Mouse (Mus musculus) layer of hippocampus, postnatal 25 days (tissue): ENCODE measurements around the gene Tead3. TPM values are rescaled to one million over a fixed set of nuclear protein-coding genes. Genes with fewer than 3 reads are reported as not detected.
"Not testable (repeated sequence)": the region's sequence is repeated elsewhere in the genome, so short reads cannot be mapped to it uniquely, and the experiment has no call there.

ENCODE experiments used
- DNase-seq, 2 experiments: peaks; one replicate each; pipeline ENCODE4 v3.0.0; 2022; ENCODE audit warnings: mixed read lengths in 2 of 2, low spot score in 1 of 2; ENCODE audit errors: extremely low spot score in 1 of 2
- total RNA-seq, 2 experiments: library from RNA; stranded (reverse); gene quantifications; 2 replicates each; pipeline ENCODE4 v1.2.3; 2021

The Tead3 gene
- total RNA-seq, 2 experiments from 2014 or later: 2.2 to 4.0 TPM

DNA sequence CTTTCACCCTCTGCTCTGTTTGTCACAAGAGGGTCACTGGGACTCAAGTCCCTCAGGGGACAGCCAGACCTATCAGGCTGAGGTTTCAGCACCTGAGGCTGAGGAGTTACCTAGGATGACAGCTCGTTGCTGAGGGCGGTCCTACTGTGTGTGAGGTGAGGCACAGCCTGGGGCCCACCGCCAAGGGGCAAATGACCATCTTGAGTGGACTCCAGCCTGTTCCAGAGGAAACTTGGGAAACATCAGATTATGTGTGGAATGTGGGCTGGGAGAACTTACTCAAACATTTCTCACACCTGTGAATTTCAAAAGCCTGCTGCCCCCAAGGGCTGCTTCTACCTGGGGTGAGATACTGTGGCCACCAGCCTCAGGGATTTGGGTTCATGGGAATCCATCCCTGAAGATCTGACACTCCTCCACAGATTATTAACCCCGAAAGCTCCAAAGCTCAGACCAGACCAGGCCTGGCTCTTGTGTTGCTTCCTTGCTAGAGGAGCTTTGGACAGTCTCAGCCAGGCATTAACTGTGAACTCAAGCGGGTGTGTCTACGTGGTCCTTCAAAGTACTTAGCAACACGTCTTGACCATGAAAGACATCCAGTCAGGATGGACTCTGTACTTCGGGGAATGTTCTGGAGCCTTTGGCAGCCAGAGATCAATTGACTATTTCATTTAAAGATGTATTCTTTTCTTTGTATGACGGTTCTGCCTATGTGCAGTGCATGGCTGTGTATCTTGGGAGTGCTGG is 10.1 kb upstream of the Tead3 start:
- no peak for DNase-seq

DNA sequence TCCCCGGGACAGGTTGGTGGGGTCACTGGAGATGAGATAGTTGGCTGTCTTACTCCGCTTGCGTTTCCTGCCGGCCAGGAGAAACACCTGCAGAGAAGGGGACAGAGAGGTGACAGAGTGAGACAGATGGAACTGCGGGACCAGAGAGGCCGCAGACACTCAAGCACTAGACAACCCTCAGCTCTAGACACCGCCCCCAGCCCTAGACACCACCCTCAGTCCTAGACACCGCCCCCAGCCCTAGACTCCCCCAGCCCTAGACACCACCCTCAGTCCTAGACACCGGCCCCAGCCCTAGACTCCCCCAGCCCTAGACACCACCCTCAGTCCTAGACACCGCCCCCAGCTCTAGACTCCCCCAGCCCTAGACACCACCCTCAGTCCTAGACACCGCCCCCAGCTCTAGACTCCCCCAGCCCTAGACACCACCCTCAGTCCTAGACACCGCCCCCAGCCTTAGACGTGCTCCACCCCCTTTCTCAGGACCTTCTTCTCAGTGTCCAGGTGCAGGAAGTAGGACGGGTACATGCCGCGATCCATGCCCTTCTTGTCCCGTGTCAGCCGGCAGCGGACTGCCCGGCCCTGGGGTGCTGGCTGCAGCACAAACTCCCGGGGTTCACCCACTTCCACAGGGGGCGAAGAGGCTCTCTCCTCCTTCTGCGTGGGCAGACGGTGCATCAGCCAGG is 8.1 kb upstream of the Tead3 start:
- DNase-seq: not testable (repeated sequence)

DNA sequence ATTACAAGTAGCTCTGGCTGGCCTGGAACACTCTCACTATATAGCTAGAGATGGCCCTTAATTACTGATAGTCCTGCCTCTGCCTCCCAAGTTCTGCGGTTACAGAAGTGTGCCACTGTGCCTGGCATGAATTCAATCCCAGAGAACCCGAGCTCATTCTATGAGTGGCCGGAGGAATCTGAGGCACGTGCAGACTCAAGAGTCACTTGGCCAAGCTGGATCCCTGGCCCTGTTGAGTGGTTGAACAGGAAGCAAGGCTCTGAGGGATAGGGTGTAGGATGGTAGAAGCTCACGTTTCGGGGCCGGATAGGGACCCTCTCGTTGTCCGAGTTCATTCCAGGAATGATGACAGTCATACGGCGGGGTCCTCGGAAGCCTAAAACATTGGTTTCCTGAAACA is 5.3 kb upstream of the Tead3 start:
- DNase-seq: no peak

DNA sequence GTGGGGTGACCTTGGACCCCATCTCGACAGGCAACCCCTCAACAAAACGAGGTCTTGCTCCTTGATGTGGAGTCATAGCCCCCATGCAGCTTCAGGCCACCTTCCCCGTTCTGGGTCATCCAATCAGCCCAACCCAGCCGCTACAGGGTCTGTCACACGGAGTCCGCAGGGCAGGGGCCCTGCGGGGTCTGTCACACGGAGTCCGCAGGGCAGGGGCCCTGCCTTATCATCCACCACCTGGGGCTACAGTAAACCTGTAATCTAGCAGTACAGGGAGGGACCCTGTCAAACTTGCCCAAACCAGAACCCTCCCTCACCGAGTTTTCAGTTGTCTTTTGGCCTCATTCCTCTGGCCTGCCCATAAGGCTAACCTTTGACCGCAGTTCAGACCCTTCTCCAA is 1.4 kb upstream of the Tead3 start:
- DNase-seq: no peak

DNA sequence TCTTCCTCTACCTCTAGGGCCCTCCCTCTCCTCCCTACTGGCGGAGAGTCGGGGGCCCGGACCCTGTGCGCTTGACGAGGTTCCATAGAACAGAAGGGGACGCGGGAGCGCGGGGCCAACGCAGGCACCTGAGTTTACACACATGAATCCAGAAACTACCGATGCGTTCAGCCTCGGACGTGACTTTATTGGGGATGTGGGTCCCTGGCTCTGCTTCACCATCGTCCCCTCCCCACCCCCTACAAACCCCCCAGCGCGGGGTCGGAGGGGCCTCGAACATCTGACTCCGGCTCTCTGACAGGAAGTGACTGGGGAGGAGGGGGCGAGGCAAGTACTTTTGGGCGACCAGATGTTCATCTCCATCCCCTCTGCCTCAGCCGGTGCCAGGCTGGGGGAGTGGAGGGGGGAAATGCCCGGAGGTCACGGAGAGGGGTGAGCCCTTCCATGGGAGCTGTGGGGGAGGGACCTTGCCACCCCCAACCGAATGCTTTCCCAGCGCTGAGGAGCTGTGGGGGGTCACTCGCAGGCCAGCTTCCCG is 805 bp upstream of the Tead3 start:
- DNase-seq: no peak

DNA sequence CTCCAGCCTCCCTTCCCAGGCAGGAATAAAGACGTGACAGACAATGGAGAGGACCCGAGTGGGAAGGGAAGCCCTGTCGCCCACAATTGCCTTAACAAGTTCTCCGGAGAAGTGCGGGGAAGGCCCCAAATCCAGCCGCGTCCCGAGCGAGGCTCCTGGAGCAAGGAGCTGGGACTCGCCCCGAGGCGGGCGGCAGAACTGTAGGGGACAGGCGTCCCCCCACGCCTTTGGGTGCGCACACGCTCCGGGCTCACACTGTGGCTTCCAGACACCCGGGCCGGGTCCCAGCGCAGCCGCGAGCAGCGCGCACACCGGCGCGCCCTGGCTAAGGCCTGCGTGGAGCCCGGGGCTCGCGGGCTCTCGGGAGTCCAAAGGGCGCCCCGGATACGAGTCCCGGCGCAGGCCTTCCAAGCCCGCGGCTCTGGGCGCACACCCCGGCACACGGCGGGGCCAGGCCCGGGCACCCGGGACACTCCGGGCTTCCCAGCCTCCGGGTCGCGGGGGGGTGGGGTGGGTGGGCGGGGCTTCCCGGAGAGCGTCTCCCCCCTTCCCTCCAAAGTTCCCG is 634 bp downstream of the Tead3 start:
- DNase-seq: no peak

DNA sequence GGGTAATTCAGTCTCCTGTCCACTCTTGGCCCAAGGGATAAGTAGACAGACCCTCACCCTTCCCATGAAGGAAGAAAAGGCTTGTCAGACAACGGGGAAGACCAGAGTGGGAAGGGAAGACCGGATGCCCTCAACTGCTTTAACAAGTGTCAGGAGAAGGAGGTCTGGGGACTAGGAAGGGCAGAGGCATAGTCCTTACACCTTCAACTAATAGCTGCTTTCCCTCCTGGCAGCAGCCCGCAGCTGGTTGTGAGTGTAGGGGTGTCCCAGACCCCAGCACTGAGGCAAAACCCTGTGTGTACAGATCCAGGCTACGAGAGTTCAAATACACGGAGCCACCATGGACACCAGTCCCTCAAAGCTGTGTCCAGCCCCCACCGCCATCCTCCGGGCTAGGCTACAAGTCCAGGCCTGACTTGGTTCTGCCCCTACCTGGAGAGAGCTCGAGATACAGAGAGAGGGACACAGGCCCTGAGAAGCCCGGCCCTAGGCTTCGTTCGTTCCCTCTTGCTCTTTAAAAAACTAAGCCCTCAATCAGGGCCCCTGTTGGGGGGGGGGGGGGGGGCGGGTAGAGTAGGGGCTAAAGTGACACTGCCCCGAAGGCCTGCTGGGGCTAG is 1.2 kb downstream of the Tead3 start:
- no peak for DNase-seq

DNA sequence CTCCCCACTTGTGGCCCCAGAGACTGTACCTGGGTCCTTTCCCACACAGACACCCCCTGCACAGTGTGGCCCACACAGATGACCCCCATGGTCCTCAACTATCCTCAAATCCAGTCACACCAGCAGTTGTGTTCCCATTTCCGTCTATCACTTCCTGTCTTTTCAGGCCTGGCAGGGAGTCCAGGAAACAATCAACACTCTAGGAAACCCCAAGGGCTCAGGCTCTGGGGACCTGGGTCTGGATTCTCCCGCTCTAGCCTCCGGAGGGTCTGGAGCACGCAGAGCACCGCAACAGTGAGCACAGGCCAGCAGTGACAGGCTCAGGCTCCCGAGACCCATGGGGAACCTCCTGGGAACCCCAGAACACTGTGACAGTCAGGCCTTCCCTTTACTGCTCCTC is 2.4 kb downstream of the Tead3 start:
- no peak for DNase-seq

DNA sequence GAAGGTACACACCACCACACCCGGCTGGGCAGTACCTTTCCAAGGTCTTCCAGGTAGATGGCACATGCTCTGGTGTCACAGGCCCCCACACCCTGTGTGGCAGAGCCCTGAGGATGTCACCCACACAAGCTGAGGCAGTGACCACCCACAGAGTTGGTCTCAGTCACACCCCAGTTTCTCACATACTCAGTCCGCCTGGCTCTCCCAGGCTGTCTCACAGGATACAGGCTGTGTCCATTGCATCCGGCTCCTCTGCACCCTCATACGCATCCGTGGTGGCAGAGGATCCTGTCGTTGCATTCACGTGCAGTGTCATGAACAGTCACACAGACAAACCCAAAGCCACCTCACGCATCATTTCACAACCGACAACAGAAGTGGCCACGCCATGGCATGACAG is 3.3 kb downstream of the Tead3 start:
- no peak for DNase-seq

DNA sequence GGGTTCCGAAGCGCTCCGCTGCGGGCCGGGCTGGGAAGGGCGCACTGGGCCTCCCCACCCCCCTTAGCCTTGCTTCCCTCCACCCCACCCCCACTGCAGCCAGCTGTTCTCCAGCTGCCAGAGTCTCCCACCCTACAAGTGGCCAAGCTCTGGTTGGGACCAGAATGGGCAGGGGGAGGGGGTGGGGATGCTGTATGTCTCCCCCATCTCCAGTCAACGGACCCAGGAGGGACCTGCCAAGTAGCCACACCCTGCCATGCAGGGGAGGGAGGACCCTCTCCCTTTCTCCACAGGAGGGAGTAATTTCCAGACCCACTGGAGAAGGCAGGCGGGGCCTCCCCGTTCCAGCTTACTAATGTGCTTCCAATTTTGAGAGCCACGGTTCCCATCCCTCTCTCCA is 4.7 kb downstream of the Tead3 start:
- no peak for DNase-seq

DNA sequence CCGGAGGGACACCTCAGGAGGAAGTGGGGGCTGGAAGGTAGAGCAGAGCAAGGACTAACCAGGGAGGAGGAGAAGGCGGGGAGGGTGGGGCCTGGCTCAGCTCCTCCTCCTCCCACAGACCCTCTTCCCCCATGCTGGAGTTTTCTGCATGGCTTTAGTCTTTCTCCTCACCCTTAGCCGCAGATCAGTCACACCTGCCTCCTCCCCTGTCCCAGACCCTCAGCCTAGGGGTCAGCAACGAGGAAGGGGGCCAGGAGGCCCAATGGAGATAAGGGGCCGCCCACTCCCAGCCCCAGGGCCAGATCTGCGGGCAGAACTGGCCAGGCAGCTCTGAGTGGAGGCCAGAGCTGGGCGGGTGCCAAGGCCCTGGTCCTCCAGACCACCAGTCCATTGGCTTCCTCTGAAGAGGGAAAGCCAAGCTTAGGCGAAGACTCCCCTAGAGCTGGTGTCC is 5.3 kb downstream of the Tead3 start:
- DNase-seq: no peak

DNA sequence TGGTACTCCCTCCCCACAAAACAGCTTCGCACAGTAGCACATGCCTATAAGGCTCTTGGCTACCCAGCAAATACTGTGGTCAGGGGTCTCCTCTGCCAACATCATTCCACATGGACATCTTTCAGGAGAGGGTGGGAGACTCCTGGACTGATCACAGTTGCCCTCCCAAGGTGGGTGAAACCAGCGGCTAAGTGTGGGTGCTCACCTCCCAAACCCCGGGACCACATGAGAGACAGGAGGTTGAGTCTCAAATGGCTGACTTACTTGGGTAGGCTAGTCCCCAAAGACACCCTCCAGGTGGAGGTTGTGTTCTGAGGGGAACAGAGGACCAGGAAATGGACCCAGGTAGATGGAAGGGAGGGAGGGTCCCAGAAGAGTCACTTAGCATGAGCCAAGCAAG is 5.9 kb downstream of the Tead3 start:
- DNase-seq: no peak

DNA sequence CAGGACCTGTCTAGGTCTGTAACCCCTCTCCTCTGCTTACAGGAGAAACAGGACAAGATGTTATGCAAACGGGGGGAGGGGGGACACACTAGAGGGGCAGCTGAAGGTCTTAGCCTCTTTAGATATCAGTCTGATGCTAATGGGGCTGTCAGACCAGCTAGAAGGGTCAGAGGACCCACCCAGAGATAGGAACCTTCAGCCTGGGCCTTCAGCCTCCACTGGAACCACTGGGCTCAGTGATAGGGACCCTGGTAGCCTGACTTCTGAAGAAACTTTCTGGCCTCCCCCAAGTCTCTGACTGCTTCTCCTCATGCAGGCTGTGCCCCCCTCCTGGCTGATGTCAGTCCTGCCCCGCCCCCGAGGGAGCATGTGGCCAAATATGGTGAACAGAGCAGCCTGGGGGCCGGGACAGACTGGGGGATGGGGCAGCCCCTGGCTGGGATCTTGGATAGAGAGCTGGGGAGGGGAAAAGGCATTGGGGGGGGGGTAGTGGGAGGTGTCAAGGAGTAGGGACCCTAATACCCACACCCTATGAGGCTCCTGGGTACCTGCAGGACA is 6.5 kb downstream of the Tead3 start:
- DNase-seq: no peak

DNA sequence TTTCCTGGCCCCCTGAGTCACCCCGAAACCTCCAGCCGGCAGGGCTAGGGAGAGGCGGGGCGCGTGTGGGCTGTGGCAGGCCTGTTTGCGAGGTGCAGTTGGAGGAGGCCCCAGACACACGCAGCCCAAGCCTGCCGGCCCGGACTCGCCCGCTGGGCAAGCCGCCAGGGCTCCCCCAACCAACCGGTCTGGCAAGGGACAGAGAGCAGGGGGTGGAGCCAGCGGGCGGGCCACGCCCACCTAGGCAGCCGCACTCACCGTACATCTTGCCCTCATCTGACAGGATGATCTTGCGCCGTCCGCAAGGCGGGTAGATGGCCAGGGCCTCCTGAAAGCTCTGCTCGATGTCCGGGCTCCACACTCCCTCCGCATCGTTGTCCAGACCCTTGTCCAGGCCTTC is 9.5 kb downstream of the Tead3 start:
- DNase-seq: peak; percentile 39 to 60

DNA sequence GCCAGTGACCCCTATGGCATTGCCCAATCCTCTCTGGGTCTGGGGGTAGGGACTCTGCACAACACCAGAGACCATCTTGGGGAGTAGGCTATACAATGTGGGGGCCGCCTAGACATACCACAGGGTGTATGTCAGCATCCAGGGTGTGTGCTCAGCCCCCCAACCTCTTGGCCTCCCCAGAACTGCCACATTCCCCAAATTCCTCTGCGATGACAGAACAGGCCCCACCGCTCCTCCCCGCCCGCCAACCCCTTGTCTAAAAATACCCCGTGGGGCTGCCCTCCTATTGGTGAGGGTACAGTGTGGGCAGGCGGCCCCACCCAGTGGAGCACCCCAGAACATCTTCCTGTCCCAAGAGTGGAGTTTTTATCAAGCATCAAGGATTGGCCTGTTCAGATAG is 10.0 kb downstream of the Tead3 start:
- no peak for DNase-seq

DNA sequence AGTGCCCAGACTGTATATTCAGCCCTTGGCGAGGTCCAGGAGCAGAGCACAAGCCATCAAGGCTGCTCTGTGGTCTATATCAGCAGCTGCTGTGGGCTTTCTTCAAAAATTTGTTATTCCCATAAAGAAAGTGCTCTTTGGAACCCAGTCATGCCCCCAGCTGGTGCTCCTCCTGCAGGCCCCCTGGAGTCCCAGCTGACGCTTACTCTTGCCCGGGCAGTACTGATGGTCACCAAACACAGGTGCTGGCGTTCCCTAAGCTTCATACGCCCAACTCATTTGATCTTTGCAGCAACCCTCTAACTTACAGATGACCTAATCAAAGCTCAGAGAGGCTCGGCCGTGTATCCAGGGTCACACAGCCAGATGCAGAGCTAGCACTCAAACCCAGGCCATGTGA is 13.1 kb downstream of the Tead3 start:
- DNase-seq: no peak

DNA sequence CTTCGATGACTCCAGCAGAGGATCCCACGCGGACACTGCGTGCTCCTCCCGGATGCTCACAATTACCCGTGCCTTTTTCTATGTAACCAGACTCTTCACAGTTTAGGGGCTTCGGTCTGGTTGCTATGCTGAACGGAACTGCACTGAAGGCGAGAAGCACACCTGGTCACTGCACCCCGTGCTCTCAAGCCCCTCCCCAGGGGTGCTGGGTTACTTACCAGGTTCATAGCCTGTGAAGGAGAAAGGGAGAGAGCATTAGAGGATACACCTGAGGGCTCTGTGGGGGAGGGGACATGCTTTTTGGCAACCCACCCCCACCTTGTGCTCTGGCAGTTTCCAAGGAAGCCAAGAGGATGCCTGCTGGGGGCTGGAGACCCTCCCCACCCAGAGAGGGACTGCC is 15.3 kb downstream of the Tead3 start:
- no peak for DNase-seq

DNA sequence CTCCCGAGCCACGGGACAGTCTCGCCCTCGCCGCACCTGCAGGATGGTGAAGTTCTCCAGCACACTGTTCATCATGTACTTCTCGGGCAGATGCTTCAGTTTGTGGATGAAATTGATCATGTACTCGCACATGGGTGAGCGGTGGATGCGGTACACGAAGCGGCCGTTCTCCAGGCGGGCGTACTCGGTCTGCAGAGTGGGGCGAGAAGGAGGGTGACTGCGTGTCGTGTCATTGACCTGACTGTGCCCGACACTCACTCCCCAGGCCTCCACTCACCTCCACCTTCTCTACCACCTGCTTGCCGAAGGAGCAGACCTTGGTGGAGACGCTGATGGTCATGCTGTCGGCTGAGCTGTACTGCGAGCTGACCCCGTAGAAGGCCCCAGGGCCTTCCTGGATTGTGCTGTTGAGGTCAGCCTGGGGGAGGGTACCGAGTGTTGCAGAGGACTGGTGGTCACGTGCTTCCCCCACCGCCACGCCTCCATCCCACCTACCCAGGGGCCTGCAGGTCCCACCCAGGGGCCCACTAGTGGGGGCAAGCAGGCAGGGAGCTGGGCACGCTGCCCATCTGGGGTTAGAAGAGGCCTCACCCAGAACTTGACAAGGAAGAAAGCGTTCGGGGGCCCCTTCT is 17.6 kb downstream of the Tead3 start:
- no peak for DNase-seq

DNA sequence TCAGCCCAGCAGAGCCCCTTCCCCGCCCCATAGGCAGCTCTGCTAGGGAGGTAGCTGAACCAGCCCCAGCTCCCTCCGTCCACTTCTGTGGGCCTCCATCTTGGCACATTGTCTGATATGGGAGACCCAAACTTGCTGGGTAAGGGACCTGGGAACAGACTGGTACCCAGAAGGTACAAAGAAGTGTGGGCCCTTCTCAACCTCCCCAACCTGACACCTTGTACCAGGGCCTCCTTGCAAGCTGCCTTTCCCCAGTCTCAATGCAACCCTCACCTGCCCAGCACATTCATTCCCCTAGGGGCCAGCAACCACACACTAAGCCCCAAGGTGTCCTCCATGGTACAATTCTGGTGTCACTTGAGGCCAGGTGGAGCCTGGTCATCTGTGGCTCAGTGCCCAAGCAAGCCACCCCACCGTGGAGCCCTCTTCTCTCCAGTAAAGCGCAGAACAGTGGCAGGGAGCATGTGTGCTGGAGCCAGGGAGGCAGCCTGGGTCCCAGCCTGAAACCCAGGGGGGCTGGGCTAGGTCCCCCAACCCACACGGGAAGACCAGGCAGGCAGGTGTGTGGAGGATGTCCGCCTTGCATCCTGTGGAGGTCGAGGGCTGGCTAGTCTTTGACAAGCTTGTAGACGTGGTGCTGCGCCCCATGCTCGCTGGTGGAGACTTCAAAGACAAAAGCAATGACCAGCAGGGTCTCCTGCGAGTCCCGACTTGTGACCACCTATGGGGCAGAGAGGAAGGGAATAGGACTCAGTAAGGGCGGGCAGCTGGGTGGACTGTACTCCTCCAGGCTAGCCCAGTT is 18.3 kb downstream of the Tead3 start:
- no peak for DNase-seq
